Mouse (Mus musculus) heart, embryonic 12.5 days (tissue): ENCODE data around the gene Agrn. TPM values are rescaled to one million over a fixed set of nuclear protein-coding genes. Genes with fewer than 3 reads are reported as not detected.
A peak's percentile ranks its signal among the peaks of the same experiment; 100 is the strongest.

Source experiments
- ATAC-seq: fragments of 200-750 bp; cut with Nextera tagmentation; 2 replicates; pipeline ENCODE4 v1.8.0; 2017; ENCODE audit warnings: moderate TSS enrichment, moderate library complexity; ENCODE audit not compliant: insufficient number of reproducible peaks, low FRiP score
- H3K27ac ChIP-seq: fragments of 300-500 bp; sonication (generic); 2 replicates; pipeline ENCODE4 v1.5.1; 2016; ENCODE audit warnings: mild to moderate bottlenecking, moderate library complexity; ENCODE audit not compliant: poor library complexity, severe bottlenecking
- H3K27me3 ChIP-seq: fragments of 300-500 bp; sonication (generic); replicated peaks from 2 replicates; pipeline ENCODE4 v1.6.1; 2016; ENCODE audit warnings: mild to moderate bottlenecking, moderate library complexity
- H3K36me3 ChIP-seq: fragments of 300-500 bp; sonication (generic); 2 replicates; pipeline ENCODE4 v1.6.1; 2016; ENCODE audit warnings: mild to moderate bottlenecking, moderate library complexity
- H3K4me1 ChIP-seq: fragments of 300-500 bp; sonication (generic); replicated peaks from 2 replicates; pipeline ENCODE4 v1.6.1; 2016; ENCODE audit warnings: mild to moderate bottlenecking
- H3K4me2 ChIP-seq: fragments of 300-500 bp; sonication (generic); 2 replicates; pipeline ENCODE4 v1.6.1; 2016; ENCODE audit warnings: mild to moderate bottlenecking, moderate library complexity
- H3K4me3 ChIP-seq: fragments of 300-500 bp; sonication (generic); 2 replicates; pipeline ENCODE4 v1.5.1; 2016; ENCODE audit warnings: mild to moderate bottlenecking
- H3K9ac ChIP-seq: fragments of 300-500 bp; sonication (generic); 2 replicates; pipeline ENCODE4 v1.6.1; 2016; ENCODE audit warnings: mild to moderate bottlenecking, moderate library complexity
- H3K9me3 ChIP-seq: fragments of 300-500 bp; sonication (generic); replicated peaks from 2 replicates; pipeline ENCODE4 v1.6.1; 2016; ENCODE audit warnings: mild to moderate bottlenecking, moderate library complexity
- WGBS: fragments of 180-500 bp; shearing (Covaris S2); methylation state at CpG from one replicate; pipeline ENCODE4 v1.1.7; 2016; 5-methylcytosine and 5-hydroxymethylcytosine counted together
- polyA plus RNA-seq: library from polyadenylated mRNA; unstranded; fragments of >200 nt; fragmentation: Nextera tagmentation; extraction: Ambion mirVana; gene quantifications from 2 replicates; pipeline ENCODE4 v1.2.1, GENCODE M21; 2016

Gene Agrn
- polyA plus RNA-seq, 1 experiment from 2014 or later, result 69.5 TPM

- Histone ChIP-seq H3K4me2 (peak overlapping the region; percentile 97), H3K4me1 (peaks cover 28% of the 10 kb centered on the region), H3K27me3 (peaks cover 4% of the 10 kb centered on the region; the same call in 1 of the 2 replicates), H3K4me3 (peak overlapping the region; percentile 60), H3K9me3 (no peaks in the 10 kb centered on the region), H3K36me3 (no peaks in the 10 kb centered on the region), H3K27ac (peak overlapping the region; percentile 54; the same call in 1 of the 2 replicates), H3K9ac (peak overlapping the region; percentile 71)
- ATAC-seq, result peak; percentile 59
- 8% methylated on average over 12 of the region's 12 CpGs for WGBS
Measured at GRCm38 (mm10) chr4:156202462-156202893, 5.2 kb upstream of the Agrn start.

- no peak within 1 kb of the TSS for H3K9ac ChIP-seq
- H3K4me3 ChIP-seq, result peak within 1 kb of the TSS; percentile 6; the same call in 1 of the 2 replicates
- peak within 1 kb of the TSS; percentile 41 for H3K4me2 ChIP-seq
- peaks cover 31% of the 10 kb centered on the region for H3K4me1 ChIP-seq
- H3K27ac ChIP-seq, result no peak within 1 kb of the TSS
- H3K9me3 ChIP-seq, result no peaks in the 10 kb centered on the region
- H3K27me3 ChIP-seq, result peaks cover 4% of the 10 kb centered on the region; the same call in 1 of the 2 replicates
- WGBS, result 53% methylated on average over 10 of the region's 10 CpGs
- H3K36me3 ChIP-seq, result no peaks in the 10 kb centered on the region
- no peak for ATAC-seq
Measured at GRCm38 (mm10) chr4:156200623-156201475, 3.6 kb upstream of the Agrn start, which contains the start of gene Isg15. TSS of gene Isg15 (minus strand) at chr4:156200818.

GRCm38 (mm10) chr4:156197829-156198205, 529 bp upstream of the Agrn start:
- peak overlapping the region; percentile 84 for H3K4me3 ChIP-seq
- peak overlapping the region; percentile 99 for H3K4me2 ChIP-seq
- peak overlapping the region; percentile 93 for H3K27ac ChIP-seq
- WGBS, result under 1% methylated on average over 26 of the region's 26 CpGs
- no peaks in the 10 kb centered on the region for H3K9me3 ChIP-seq
- H3K4me1 ChIP-seq, result peaks cover 51% of the 10 kb centered on the region
- ATAC-seq, result peak; percentile 93
- no peaks in the 10 kb centered on the region for H3K27me3 ChIP-seq
- peak overlapping the region; percentile 82 for H3K9ac ChIP-seq
- peaks cover 21% of the 10 kb centered on the region for H3K36me3 ChIP-seq

- peak overlapping the region; percentile 93 for H3K9ac ChIP-seq
- peak; percentile 35; the same call in 1 of the 2 replicates for ATAC-seq
- H3K4me1 ChIP-seq, result peaks cover 54% of the 10 kb centered on the region
- no peaks in the 10 kb centered on the region for H3K27me3 ChIP-seq
- H3K9me3 ChIP-seq, result no peaks in the 10 kb centered on the region
- peak overlapping the region; percentile 86 for H3K27ac ChIP-seq
- 4% methylated on average over 35 of the region's 35 CpGs for WGBS
- peak overlapping the region; percentile 99 for H3K4me2 ChIP-seq
- peaks cover 33% of the 10 kb centered on the region for H3K36me3 ChIP-seq
- H3K4me3 ChIP-seq, result peak overlapping the region; percentile 84
Measured at GRCm38 (mm10) chr4:156195927-156196870, 1.1 kb downstream of the Agrn start.

- no peaks in the 10 kb centered on the region for H3K9me3 ChIP-seq
- no peak overlapping the region for H3K9ac ChIP-seq
- H3K36me3 ChIP-seq, result peaks cover 45% of the 10 kb centered on the region
- H3K4me3 ChIP-seq, result no peak overlapping the region
- ATAC-seq, result no peak
- H3K27me3 ChIP-seq, result no peaks in the 10 kb centered on the region
- 50% methylated on average over 6 of the region's 6 CpGs for WGBS
- peaks cover 66% of the 10 kb centered on the region for H3K4me1 ChIP-seq
- no peak overlapping the region for H3K27ac ChIP-seq
- H3K4me2 ChIP-seq, result 0 out of 2 replicates have a peak overlapping the region, but pooled peaks have one; percentile 99
Measured at GRCm38 (mm10) chr4:156194346-156194745, 2.9 kb downstream of the Agrn start.

- H3K27me3 ChIP-seq, result no peaks in the 10 kb centered on the region
- no peak for ATAC-seq
- H3K4me3 ChIP-seq, result no peak overlapping the region
- H3K9me3 ChIP-seq, result no peaks in the 10 kb centered on the region
- no peak overlapping the region for H3K9ac ChIP-seq
- 71% methylated on average over 5 of the region's 5 CpGs for WGBS
- peaks cover 45% of the 10 kb centered on the region for H3K36me3 ChIP-seq
- H3K27ac ChIP-seq, result no peak overlapping the region
- H3K4me2 ChIP-seq, result no peak overlapping the region
- H3K4me1 ChIP-seq, result peaks cover 70% of the 10 kb centered on the region
Measured at GRCm38 (mm10) chr4:156193906-156194305, 3.4 kb downstream of the Agrn start.

GRCm38 (mm10) chr4:156193200-156193590, 4.1 kb downstream of the Agrn start:
- ATAC-seq, result no peak
- Histone ChIP-seq H3K9me3 (no peaks in the 10 kb centered on the region), H3K9ac (no peak overlapping the region), H3K27ac (no peak overlapping the region), H3K27me3 (no peaks in the 10 kb centered on the region), H3K4me3 (no peak overlapping the region), H3K4me2 (peak overlapping the region; percentile 14; the same call in 1 of the 2 replicates), H3K36me3 (peaks cover 45% of the 10 kb centered on the region), H3K4me1 (peaks cover 74% of the 10 kb centered on the region)
- WGBS, result 18% methylated on average over 2 of the region's 2 CpGs

- WGBS, result 45% methylated on average over 8 of the region's 8 CpGs
- H3K4me3 ChIP-seq, result no peak overlapping the region
- H3K4me2 ChIP-seq, result peak overlapping the region; percentile 14; the same call in 1 of the 2 replicates
- peaks cover 45% of the 10 kb centered on the region for H3K36me3 ChIP-seq
- H3K9ac ChIP-seq, result 0 out of 2 replicates have a peak overlapping the region, but pooled peaks have one; percentile 18
- no peaks in the 10 kb centered on the region for H3K9me3 ChIP-seq
- peaks cover 78% of the 10 kb centered on the region for H3K4me1 ChIP-seq
- no peak overlapping the region; the same call in 1 of the 2 replicates for H3K27ac ChIP-seq
- no peaks in the 10 kb centered on the region for H3K27me3 ChIP-seq
- ATAC-seq, result no peak
Measured at GRCm38 (mm10) chr4:156192421-156193199, 4.7 kb downstream of the Agrn start.

GRCm38 (mm10) chr4:156188811-156189323, 8.4 kb downstream of the Agrn start:
- H3K27ac ChIP-seq, result peak overlapping the region; percentile 49; the same call in 1 of the 2 replicates
- H3K4me2 ChIP-seq, result peak overlapping the region; percentile 27
- peaks cover 91% of the 10 kb centered on the region for H3K4me1 ChIP-seq
- 0 out of 2 replicates have a peak, but pooled peaks have one; percentile 9 for ATAC-seq
- peaks cover 44% of the 10 kb centered on the region for H3K36me3 ChIP-seq
- H3K4me3 ChIP-seq, result no peak overlapping the region
- no peaks in the 10 kb centered on the region for H3K9me3 ChIP-seq
- no peaks in the 10 kb centered on the region for H3K27me3 ChIP-seq
- 14% methylated on average over 6 of the region's 6 CpGs for WGBS
- no peak overlapping the region for H3K9ac ChIP-seq
